Mouse (Mus musculus) hindbrain, postnatal 0 days (tissue): Measurements from ENCODE around the gene Prss36. TPM values are rescaled to one million over a fixed set of nuclear protein-coding genes. Genes with fewer than 3 reads are reported as not detected.

Experiments used
- ATAC-seq: fragments of 200-750 bp; cut with Nextera tagmentation; 2 replicates; pipeline ENCODE4 v1.8.0; 2017; ENCODE audit warnings: mild to moderate bottlenecking, moderate TSS enrichment, moderate library complexity
- DNase-seq: peaks from one replicate; pipeline ENCODE4 v3.0.0-alpha.2; 2015; ENCODE audit warnings: low spot score
- H3K27ac ChIP-seq: fragments of 300-500 bp; sonication (generic); 2 replicates; pipeline ENCODE4 v1.5.1; 2014; ENCODE audit warnings: mild to moderate bottlenecking
- H3K27me3 ChIP-seq: fragments of 300-500 bp; sonication (generic); 2 replicates; pipeline ENCODE4 v1.6.1; 2014; ENCODE audit warnings: low read length, mixed read lengths; ENCODE audit not compliant: insufficient read depth
- H3K36me3 ChIP-seq: fragments of 300-500 bp; sonication (generic); 2 replicates; pipeline ENCODE4 v1.6.1; 2014; ENCODE audit warnings: low read length, mixed read lengths; ENCODE audit not compliant: insufficient read depth
- H3K4me1 ChIP-seq: fragments of 300-500 bp; sonication (generic); 2 replicates; pipeline ENCODE4 v1.6.1; 2014; ENCODE audit warnings: antibody characterized with exemption, low read length, mixed read lengths; ENCODE audit not compliant: insufficient read depth
- H3K4me2 ChIP-seq: fragments of 300-500 bp; sonication (generic); 2 replicates; pipeline ENCODE4 v1.6.1; 2014; ENCODE audit warnings: low read depth, mild to moderate bottlenecking, low read length, moderate library complexity, mixed read lengths
- H3K4me3 ChIP-seq: fragments of 300-500 bp; sonication (generic); 2 replicates; pipeline ENCODE4 v1.5.1; 2014; ENCODE audit warnings: low read length
- H3K9ac ChIP-seq: fragments of 300-500 bp; sonication (generic); replicated peaks from 2 replicates; pipeline ENCODE4 v1.6.1; 2014; ENCODE audit warnings: mild to moderate bottlenecking, low read length, moderate library complexity, mixed read lengths
- H3K9me3 ChIP-seq: fragments of 300-500 bp; sonication (generic); 2 replicates; pipeline ENCODE4 v1.6.1; 2016; ENCODE audit warnings: low read length, mixed read lengths
- CTCF ChIP-seq: IDR thresholded peaks from 2 replicates; pipeline ENCODE4 v1.5.1; 2016; ENCODE audit warnings: antibody characterized with exemption, control low read depth, low read depth
- WGBS: fragments of 180-500 bp; shearing (Covaris S2); extraction: QIAGEN DNeasy Blood & Tissue Kit; methylation state at CpG from one replicate; pipeline ENCODE4 v1.1.7; 2014; 5-methylcytosine and 5-hydroxymethylcytosine counted together
- polyA plus RNA-seq: library from polyadenylated mRNA; unstranded; fragments of >200 nt; fragmentation: Nextera tagmentation; extraction: Ambion mirVana; gene quantifications from 2 replicates; pipeline ENCODE4 v1.2.1, GENCODE M21; 2015
- total RNA-seq: library from RNA; depleted of rRNA; stranded (reverse); fragments of >200 nt; gene quantifications from 2 replicates; pipeline ENCODE4 v1.2.3, GENCODE M21; 2014

Prss36 gene
- total and polyA plus RNA-seq, 2 experiments from 2014 or later: 16.5 to 19.9 TPM

- Histone ChIP-seq H3K27me3 (no peaks in the 10 kb centered on the region), H3K36me3 (peaks cover 81% of the 10 kb centered on the region), H3K9ac (no peak overlapping the region), H3K4me1 (no peaks in the 10 kb centered on the region), H3K27ac (no peak overlapping the region), H3K9me3 (no peaks in the 10 kb centered on the region), H3K4me2 (no peak overlapping the region), H3K4me3 (no peak overlapping the region)
- ATAC-seq: no peak
- no peak for TF ChIP-seq CTCF
- 95% methylated on average over 2 of the region's 2 CpGs for WGBS
- no peak for DNase-seq
Measured at GRCm38 (mm10) chr7:127978856-127979255, 32.3 kb upstream of the Prss36 start.

DNA sequence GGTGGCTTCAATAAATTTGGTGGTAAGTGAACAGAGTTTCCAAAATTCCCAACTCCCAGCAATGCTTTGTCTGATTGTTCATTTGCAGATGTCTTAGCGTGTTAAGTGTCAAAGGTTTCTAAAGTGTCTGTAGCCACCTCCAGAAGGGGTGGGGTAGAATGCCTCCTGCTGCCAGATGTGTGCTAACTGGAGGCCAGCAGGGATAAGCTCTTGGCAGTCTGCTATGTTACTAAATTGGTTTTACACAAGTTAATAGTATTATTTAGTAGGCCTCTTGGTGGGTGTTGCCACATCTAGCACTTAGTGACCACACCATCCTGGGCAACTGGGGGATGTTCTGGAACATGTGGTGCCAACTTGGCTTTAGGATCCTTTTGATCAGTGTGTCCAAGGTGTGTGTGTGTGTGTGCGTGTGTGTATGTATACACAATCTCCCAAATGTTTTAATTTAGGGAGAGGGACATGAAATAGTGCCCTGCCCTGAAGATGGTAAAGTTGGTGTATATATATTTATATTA is 27.9 kb upstream of the Prss36 start:
- no peak overlapping the region for H3K4me3 ChIP-seq
- H3K27ac ChIP-seq: no peak overlapping the region
- no peak overlapping the region for H3K4me2 ChIP-seq
- DNase-seq (no peak), ATAC-seq (no peak)
- no peaks in the 10 kb centered on the region for H3K27me3 ChIP-seq
- no peaks in the 10 kb centered on the region for H3K9me3 ChIP-seq
- TF ChIP-seq CTCF: no peak
- WGBS: 89% methylated on average over 2 of the region's 2 CpGs
- H3K9ac ChIP-seq: no peak overlapping the region
- H3K4me1 ChIP-seq: peaks cover 2% of the 10 kb centered on the region; the same call in 1 of the 2 replicates
- peaks cover 71% of the 10 kb centered on the region for H3K36me3 ChIP-seq

- Histone ChIP-seq H3K36me3 (peaks cover 26% of the 10 kb centered on the region), H3K9ac (peak overlapping the region; percentile 91), H3K27ac (peak overlapping the region; percentile 97), H3K27me3 (no peaks in the 10 kb centered on the region), H3K4me2 (peak overlapping the region; percentile 67), H3K4me1 (peaks cover 8% of the 10 kb centered on the region), H3K9me3 (no peaks in the 10 kb centered on the region), H3K4me3 (peak overlapping the region; percentile 77)
- ATAC-seq (peak; percentile 46), DNase-seq (peak; percentile 88)
- WGBS: 1% methylated on average over 39 of the region's 42 CpGs
- TF ChIP-seq CTCF: no peak
Measured at GRCm38 (mm10) chr7:127967922-127968828, 21.6 kb upstream of the Prss36 start.

DNA sequence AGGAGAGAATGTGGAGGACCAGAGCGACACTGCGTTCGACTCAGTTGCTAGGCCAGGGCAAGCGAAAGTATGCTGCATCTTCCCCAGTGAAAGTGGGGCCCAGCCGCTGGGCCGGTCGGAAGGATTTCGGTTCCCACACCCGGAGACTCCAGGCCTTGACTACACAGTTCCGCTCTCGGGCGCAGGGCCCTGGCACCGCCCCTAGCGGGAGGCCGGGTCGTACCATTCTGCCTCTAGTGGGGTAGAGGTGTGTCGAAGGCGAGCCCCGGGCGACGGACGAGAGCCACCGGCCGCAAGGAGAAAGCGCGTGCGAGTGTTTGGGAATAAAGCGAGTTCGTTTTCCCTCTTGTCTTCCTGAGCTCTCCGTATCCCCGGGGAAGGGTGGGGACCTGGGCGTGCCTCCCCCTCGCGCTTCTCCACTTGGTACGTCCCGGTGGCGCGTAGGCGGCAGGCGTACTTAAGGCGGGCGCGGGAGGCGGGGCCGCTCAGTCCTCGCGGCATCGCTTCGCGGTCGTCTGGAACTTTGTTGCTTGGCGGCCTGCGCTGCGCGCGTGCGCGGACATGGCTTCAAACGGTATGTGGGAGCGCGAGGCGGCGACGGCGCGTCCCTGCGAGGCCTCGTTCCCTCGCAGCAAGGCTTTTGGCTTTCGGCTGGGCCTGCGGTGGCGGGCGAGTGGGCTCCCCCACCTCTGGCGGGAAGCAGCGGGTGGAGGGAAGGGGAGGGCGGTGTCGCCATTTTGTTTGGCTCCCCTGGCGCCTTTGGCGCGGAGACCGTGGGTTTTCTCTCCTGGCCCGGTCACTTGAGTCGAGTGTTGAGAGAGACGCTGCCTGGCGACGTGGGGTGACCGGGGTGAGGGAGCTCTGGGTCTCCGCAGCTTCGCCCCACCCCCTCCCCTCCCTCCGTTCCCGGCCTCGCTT is 20.7 kb upstream of the Prss36 start, which contains the start of gene Fus:
Fus (plus strand) TSS at position 454 of the 918 bp plus-strand sequence.
- TF ChIP-seq CTCF: peak; percentile 54
- H3K9me3 ChIP-seq: no peaks in the 10 kb centered on the region
- peak; percentile 95 for ATAC-seq

GRCm38 (mm10) chr7:127966371-127966918 is 19.9 kb upstream of the Prss36 start:
- peak overlapping the region; percentile 67 for H3K4me2 ChIP-seq
- peak overlapping the region; percentile 77 for H3K4me3 ChIP-seq
- TF ChIP-seq CTCF: no peak
- ATAC-seq (no peak), DNase-seq (no peak)
- 10% methylated on average over 10 of the region's 10 CpGs for WGBS
- H3K27me3 ChIP-seq: no peaks in the 10 kb centered on the region
- H3K9ac ChIP-seq: peak overlapping the region; percentile 91
- no peaks in the 10 kb centered on the region for H3K9me3 ChIP-seq
- peaks cover 8% of the 10 kb centered on the region; the same call in 1 of the 2 replicates for H3K36me3 ChIP-seq
- peak overlapping the region; percentile 97 for H3K27ac ChIP-seq
- H3K4me1 ChIP-seq: peaks cover 8% of the 10 kb centered on the region

More for the DNA sequence above, 20.7 kb upstream of the Prss36 start, which contains the start of gene Fus:
- under 1% methylated on average over 85 of the region's 92 CpGs for WGBS
- no peaks in the 10 kb centered on the region for H3K27me3 ChIP-seq
- DNase-seq: peak; percentile 96
- peak within 1 kb of the TSS; percentile 77 for H3K4me3 ChIP-seq
- H3K36me3 ChIP-seq: peaks cover 17% of the 10 kb centered on the region
- H3K4me2 ChIP-seq: peak within 1 kb of the TSS; percentile 67
- H3K4me1 ChIP-seq: peaks cover 8% of the 10 kb centered on the region
- peak within 1 kb of the TSS; percentile 97 for H3K27ac ChIP-seq
- H3K9ac ChIP-seq: peak within 1 kb of the TSS; percentile 91

- 64% methylated on average over 5 of the region's 5 CpGs for WGBS
- DNase-seq: no peak
Measured at GRCm38 (mm10) chr7:127959364-127959763, 12.8 kb upstream of the Prss36 start.

More at GRCm38 (mm10) chr7:127959364-127959763, 12.8 kb upstream of the Prss36 start:
- Histone ChIP-seq H3K9ac (no peak overlapping the region), H3K4me3 (no peak overlapping the region), H3K4me1 (no peaks in the 10 kb centered on the region), H3K27me3 (no peaks in the 10 kb centered on the region), H3K27ac (no peak overlapping the region), H3K4me2 (no peak overlapping the region), H3K36me3 (no peaks in the 10 kb centered on the region), H3K9me3 (no peaks in the 10 kb centered on the region)
- no peak for TF ChIP-seq CTCF
- no peak for ATAC-seq
